Mouse (Mus musculus): ENCODE data around the gene Syndig1.

- TF ChIP-seq CTCF (IDR thresholded peaks at IDR 0.05; ENCODE audit: control insufficient read depth, insufficient read depth, insufficient read length) (no peak), CEBPB (IDR thresholded peaks at IDR 0.05; ENCODE audit: low read depth) (no peak), MYOD1 (IDR thresholded peaks at IDR 0.05; ENCODE audit: control insufficient read depth, insufficient read length, low read depth) (no peak), USF1 (IDR thresholded peaks at IDR 0.05; ENCODE audit: low read depth) (no peak), MAX (IDR thresholded peaks at IDR 0.05) (no peak), FOSL1 (IDR thresholded peaks at IDR 0.05; ENCODE audit: insufficient read depth, low read length, poor library complexity, severe bottlenecking) (no peak)
Measured at GRCm38 (mm10) chr2:149848778-149849177, 19.8 kb downstream of the Syndig1 start.

Data from C2C12 (cell line).